8 mouse cellular contexts compared by ENCODE assay signal in genomic region chr11:77491502-77492291, GRCm38 (mm10). TPM values are rescaled to one million over a fixed set of nuclear protein-coding genes. Genes with fewer than 3 reads are reported as not detected.
A peak's percentile ranks its signal among the peaks of the same experiment; 100 is the strongest.
DNase-seq lines count a peak whose midpoint lies in the region; ATAC-seq lines count a peak whose summit lies in the region.

No protein-coding gene starts in this region.

- peak overlapping the region; percentile 76 for H3K4me2 ChIP-seq in hindbrain, embryonic 16.5 days (ENCODE audit: low read length)
- peak overlapping the region; percentile 97 for H3K4me2 ChIP-seq in liver, embryonic 12.5 days
- H3K4me2 ChIP-seq in neural tube, embryonic 13.5 days = peak overlapping the region; percentile 84

- 0% methylated on average over 23 of the region's 23 CpGs for WGBS in hindbrain, embryonic 16.5 days
- under 1% methylated on average over 23 of the region's 23 CpGs for WGBS in liver, embryonic 12.5 days (ENCODE audit: insufficient replicate concordance)
- under 1% methylated on average over 23 of the region's 23 CpGs for WGBS in neural tube, embryonic 13.5 days

- H3K27me3 ChIP-seq in hindbrain, embryonic 16.5 days (replicated peaks; ENCODE audit: control insufficient read depth, insufficient read depth, low read length) = no peaks in the 10 kb centered on the region
- H3K27me3 ChIP-seq in liver, embryonic 12.5 days (replicated peaks) = peaks cover 29% of the 10 kb centered on the region
- no peaks in the 10 kb centered on the region for H3K27me3 ChIP-seq in neural tube, embryonic 13.5 days

- peak; percentile 66 for ATAC-seq in hindbrain, embryonic 16.5 days
- peak; percentile 38 for ATAC-seq in liver, embryonic 12.5 days
- ATAC-seq in neural tube, embryonic 13.5 days (ENCODE audit: low read depth) = peak; percentile 51
- no peak for ATAC-seq in activated CD4-positive, CD25-positive, alpha-beta regulatory T cell, adult 4 months

- peaks cover 64% of the 10 kb centered on the region for H3K4me1 ChIP-seq in hindbrain, embryonic 16.5 days (ENCODE audit: control insufficient read depth, insufficient read depth, low read depth, low read length)
- H3K4me1 ChIP-seq in liver, embryonic 12.5 days = peaks cover 76% of the 10 kb centered on the region
- peaks cover 74% of the 10 kb centered on the region for H3K4me1 ChIP-seq in neural tube, embryonic 13.5 days (replicated peaks)

- H3K9ac ChIP-seq in hindbrain, embryonic 16.5 days (ENCODE audit: low read depth, low read length) = peak overlapping the region; percentile 93
- peak overlapping the region; percentile 76 for H3K9ac ChIP-seq in liver, embryonic 12.5 days
- H3K9ac ChIP-seq in neural tube, embryonic 13.5 days = peak overlapping the region; percentile 98

- H3K36me3 ChIP-seq in hindbrain, embryonic 16.5 days (ENCODE audit: control insufficient read depth, insufficient read depth, low read length) = no peaks in the 10 kb centered on the region
- no peaks in the 10 kb centered on the region for H3K36me3 ChIP-seq in liver, embryonic 12.5 days
- no peaks in the 10 kb centered on the region for H3K36me3 ChIP-seq in neural tube, embryonic 13.5 days

- H3K9me3 ChIP-seq in hindbrain, embryonic 16.5 days (ENCODE audit: control insufficient read depth, low read length) = no peaks in the 10 kb centered on the region
- no peaks in the 10 kb centered on the region for H3K9me3 ChIP-seq in liver, embryonic 12.5 days (replicated peaks)
- no peaks in the 10 kb centered on the region for H3K9me3 ChIP-seq in neural tube, embryonic 13.5 days

- H3K27ac ChIP-seq in hindbrain, embryonic 16.5 days (ENCODE audit: low read depth, low read length) = peak overlapping the region; percentile 90
- H3K27ac ChIP-seq in liver, embryonic 12.5 days = peak overlapping the region; percentile 80
- H3K27ac ChIP-seq in neural tube, embryonic 13.5 days (replicated peaks) = peak overlapping the region; percentile 95

- peak overlapping the region; percentile 95 for H3K4me3 ChIP-seq in hindbrain, embryonic 16.5 days (ENCODE audit: low read length)
- peak overlapping the region; percentile 88 for H3K4me3 ChIP-seq in liver, embryonic 12.5 days
- H3K4me3 ChIP-seq in neural tube, embryonic 13.5 days = peak overlapping the region; percentile 89

- peak; percentile 35 for DNase-seq in thymus, postnatal 14 days
- no peak for DNase-seq in thymus, postnatal 0 days (ENCODE audit: low spot score)
- peak; percentile 63 for DNase-seq in cerebellum, adult 18-20 months
- peak; percentile 62 for DNase-seq in gastrocnemius, adult 18-20 months (ENCODE audit: low spot score)

RNA-seq across cellular contexts. Expression of gene Git1, which starts 1.7 kb away (rescaled TPM):
- 5.8 and 6.7 TPM in 2 replicates for polyA plus RNA-seq in thymus, postnatal 0 days (2015; fragmentation: Nextera tagmentation; extraction: Ambion mirVana)
- total RNA-seq in gastrocnemius, adult 18-20 months (2021) = 10 to 100 TPM; 28.0 to 37.1 TPM
- 14.0 and 18.0 TPM in 2 replicates for polyA plus RNA-seq in hindbrain, embryonic 16.5 days (2015; fragmentation: Nextera tagmentation; extraction: Ambion mirVana)
- 3.1 and 3.2 TPM in 2 replicates for polyA plus RNA-seq in liver, embryonic 12.5 days (2016; fragmentation: Nextera tagmentation; extraction: Ambion mirVana)
- polyA plus RNA-seq in neural tube, embryonic 13.5 days (2015; fragmentation: Nextera tagmentation; extraction: Ambion mirVana) = 11.5 and 14.1 TPM in 2 replicates
- 1 to 10 TPM; 8.6 to 9.2 TPM for polyA plus RNA-seq in activated CD4-positive, CD25-positive, alpha-beta regulatory T cell, adult 4 months (2017; shearing (Covaris generic))

RNA-seq across cellular contexts. Expression of gene Ankrd13b, which starts 2.2 kb away (rescaled TPM):
- 3.1 TPM in 2 replicates for polyA plus RNA-seq in thymus, postnatal 0 days (2015; fragmentation: Nextera tagmentation; extraction: Ambion mirVana)
- total RNA-seq in gastrocnemius, adult 18-20 months (2021) = 10 to 100 TPM; 10.6 to 11.6 TPM
- 23.3 and 30.4 TPM in 2 replicates for polyA plus RNA-seq in hindbrain, embryonic 16.5 days (2015; fragmentation: Nextera tagmentation; extraction: Ambion mirVana)
- 2.1 and 2.5 TPM in 2 replicates for polyA plus RNA-seq in liver, embryonic 12.5 days (2016; fragmentation: Nextera tagmentation; extraction: Ambion mirVana)
- polyA plus RNA-seq in neural tube, embryonic 13.5 days (2015; fragmentation: Nextera tagmentation; extraction: Ambion mirVana) = 33.7 and 37.9 TPM in 2 replicates
- 1 to 10 TPM in 1 of 2 experiments, under 1 TPM in 1; 0.93 to 1.2 TPM for polyA plus RNA-seq in activated CD4-positive, CD25-positive, alpha-beta regulatory T cell, adult 4 months (2017; shearing (Covaris generic))

RNA-seq across cellular contexts. Expression of gene Abhd15, which starts 23.2 kb away (rescaled TPM):
- 16.8 and 22.7 TPM in 2 replicates for polyA plus RNA-seq in thymus, postnatal 0 days (2015; fragmentation: Nextera tagmentation; extraction: Ambion mirVana)
- total RNA-seq in gastrocnemius, adult 18-20 months (2021) = under 1 TPM; 0.43 to 0.87 TPM
- 2.2 and 2.9 TPM in 2 replicates for polyA plus RNA-seq in hindbrain, embryonic 16.5 days (2015; fragmentation: Nextera tagmentation; extraction: Ambion mirVana)
- polyA plus RNA-seq in liver, embryonic 12.5 days (2016; fragmentation: Nextera tagmentation; extraction: Ambion mirVana) = 3.0 and 3.6 TPM in 2 replicates
- polyA plus RNA-seq in neural tube, embryonic 13.5 days (2015; fragmentation: Nextera tagmentation; extraction: Ambion mirVana) = 2.6 and 2.9 TPM in 2 replicates
- 1 to 10 TPM; 2.3 to 2.6 TPM for polyA plus RNA-seq in activated CD4-positive, CD25-positive, alpha-beta regulatory T cell, adult 4 months (2017; shearing (Covaris generic))

RNA-seq across cellular contexts. Expression of gene Trp53i13, which starts 24.1 kb away (rescaled TPM):
- 39.4 and 45.1 TPM in 2 replicates for polyA plus RNA-seq in thymus, postnatal 0 days (2015; fragmentation: Nextera tagmentation; extraction: Ambion mirVana)
- 1 to 10 TPM; 2.5 to 3.5 TPM for total RNA-seq in gastrocnemius, adult 18-20 months (2021)
- 13.8 and 17.6 TPM in 2 replicates for polyA plus RNA-seq in hindbrain, embryonic 16.5 days (2015; fragmentation: Nextera tagmentation; extraction: Ambion mirVana)
- polyA plus RNA-seq in liver, embryonic 12.5 days (2016; fragmentation: Nextera tagmentation; extraction: Ambion mirVana) = 9.3 and 11.1 TPM in 2 replicates
- 18.0 and 18.3 TPM in 2 replicates for polyA plus RNA-seq in neural tube, embryonic 13.5 days (2015; fragmentation: Nextera tagmentation; extraction: Ambion mirVana)
- 10 to 100 TPM in 1 of 2 experiments, 1 to 10 TPM in 1; 9.8 to 11.2 TPM for polyA plus RNA-seq in activated CD4-positive, CD25-positive, alpha-beta regulatory T cell, adult 4 months (2017; shearing (Covaris generic))

RNA-seq across cellular contexts. Expression of gene Gm10392, which starts 27.3 kb away (rescaled TPM):
- polyA plus RNA-seq in thymus, postnatal 0 days (2015; fragmentation: Nextera tagmentation; extraction: Ambion mirVana) = 3.8 and 5.5 TPM in 2 replicates
- total RNA-seq in gastrocnemius, adult 18-20 months (2021) = not detected
- 0.12 and 0.19 TPM in 2 replicates for polyA plus RNA-seq in hindbrain, embryonic 16.5 days (2015; fragmentation: Nextera tagmentation; extraction: Ambion mirVana)
- polyA plus RNA-seq in liver, embryonic 12.5 days (2016; fragmentation: Nextera tagmentation; extraction: Ambion mirVana) = 0.12 and 0.19 TPM in 2 replicates
- polyA plus RNA-seq in neural tube, embryonic 13.5 days (2015; fragmentation: Nextera tagmentation; extraction: Ambion mirVana) = 0.15 TPM in 1 of 2 replicates, not detected in the other
- 1 to 10 TPM in 1 of 2 experiments, under 1 TPM in 1; 0.85 to 1.6 TPM for polyA plus RNA-seq in activated CD4-positive, CD25-positive, alpha-beta regulatory T cell, adult 4 months (2017; shearing (Covaris generic))
